Mouse (Mus musculus) kidney, embryonic 15.5 days (tissue): ENCODE measurements around the gene Zmat5. TPM values are rescaled to one million over a fixed set of nuclear protein-coding genes. Genes with fewer than 3 reads are reported as not detected.

Experiments used
- ATAC-seq: fragments of 200-750 bp; cut with Nextera tagmentation; replicated peaks from 2 replicates; pipeline ENCODE4 v1.8.0; 2017; ENCODE audit warnings: moderate TSS enrichment; ENCODE audit not compliant: low FRiP score
- H3K27ac ChIP-seq: fragments of 300-500 bp; sonication (generic); 2 replicates; pipeline ENCODE4 v1.5.1; 2015; ENCODE audit warnings: mild to moderate bottlenecking, inconsistent platforms
- H3K27me3 ChIP-seq: fragments of 300-500 bp; sonication (generic); 2 replicates; pipeline ENCODE4 v1.6.1; 2015; ENCODE audit warnings: inconsistent platforms
- H3K36me3 ChIP-seq: fragments of 300-500 bp; sonication (generic); 2 replicates; pipeline ENCODE4 v1.6.1; 2015; ENCODE audit warnings: inconsistent platforms
- H3K4me1 ChIP-seq: fragments of 300-500 bp; sonication (generic); 2 replicates; pipeline ENCODE4 v1.6.1; 2015; ENCODE audit warnings: inconsistent platforms
- H3K4me2 ChIP-seq: fragments of 300-500 bp; sonication (generic); 2 replicates; pipeline ENCODE4 v1.6.1; 2015; ENCODE audit warnings: moderate library complexity, mild to moderate bottlenecking, inconsistent platforms
- H3K4me3 ChIP-seq: fragments of 300-500 bp; sonication (generic); replicated peaks from 2 replicates; pipeline ENCODE4 v1.5.1; 2015; ENCODE audit warnings: mild to moderate bottlenecking, inconsistent platforms
- H3K9ac ChIP-seq: fragments of 300-500 bp; sonication (generic); 2 replicates; pipeline ENCODE4 v1.6.1; 2015; ENCODE audit warnings: mild to moderate bottlenecking, inconsistent platforms
- H3K9me3 ChIP-seq: fragments of 300-500 bp; sonication (generic); replicated peaks from 2 replicates; pipeline ENCODE4 v1.6.1; 2016; ENCODE audit warnings: inconsistent platforms
- WGBS: fragments of 180-500 bp; shearing (Covaris S2); methylation state at CpG from one replicate; pipeline ENCODE4 v1.1.7; 2015; ENCODE audit warnings: mixed read lengths; 5-methylcytosine and 5-hydroxymethylcytosine counted together
- polyA plus RNA-seq: library from polyadenylated mRNA; unstranded; fragments of >200 nt; fragmentation: Nextera tagmentation; extraction: Ambion mirVana; gene quantifications from 2 replicates; pipeline ENCODE4 v1.2.1, GENCODE M21; 2015

The Zmat5 gene
- polyA plus RNA-seq, 1 experiment from 2014 or later, result 71.6 TPM

DNA sequence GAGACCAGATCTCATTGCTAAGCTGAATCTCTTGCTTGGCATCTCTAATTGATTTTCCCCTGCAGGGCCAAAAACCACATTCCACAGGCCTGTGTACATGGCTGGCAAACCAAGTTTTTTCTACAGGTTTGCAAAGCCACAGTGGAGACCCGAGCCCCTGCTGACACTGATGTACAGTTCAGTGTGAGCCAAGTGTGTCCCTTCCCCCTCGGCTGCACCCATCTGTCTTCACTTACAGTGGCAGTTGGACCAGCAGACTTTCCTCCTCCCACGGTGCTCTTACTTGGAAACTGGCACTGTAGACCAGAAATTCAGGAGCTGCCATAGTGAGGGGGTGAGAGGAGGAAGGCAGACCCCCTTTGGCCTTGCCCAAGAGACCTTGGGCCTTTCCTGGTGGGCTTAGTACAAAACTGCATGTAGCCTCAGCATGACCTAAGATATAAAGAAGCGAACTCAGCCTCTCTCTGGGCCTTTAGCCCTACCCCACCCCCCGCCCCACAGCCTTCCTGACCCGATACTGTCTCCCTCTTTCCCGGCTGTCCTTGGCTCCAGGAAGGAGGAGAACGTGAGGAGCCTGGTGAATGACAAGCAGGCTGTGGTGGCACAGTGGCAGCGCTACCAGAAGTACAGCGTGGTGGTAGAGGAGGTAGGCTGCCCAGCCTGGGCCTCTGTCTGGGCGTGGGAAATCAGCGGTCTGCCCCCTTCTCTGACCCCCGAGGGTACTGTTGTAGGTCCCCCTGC is 25.6 kb upstream of the Zmat5 start:
- no peak for ATAC-seq
- H3K9ac ChIP-seq, result no peak overlapping the region
- H3K9me3 ChIP-seq, result no peaks in the 10 kb centered on the region

DNA sequence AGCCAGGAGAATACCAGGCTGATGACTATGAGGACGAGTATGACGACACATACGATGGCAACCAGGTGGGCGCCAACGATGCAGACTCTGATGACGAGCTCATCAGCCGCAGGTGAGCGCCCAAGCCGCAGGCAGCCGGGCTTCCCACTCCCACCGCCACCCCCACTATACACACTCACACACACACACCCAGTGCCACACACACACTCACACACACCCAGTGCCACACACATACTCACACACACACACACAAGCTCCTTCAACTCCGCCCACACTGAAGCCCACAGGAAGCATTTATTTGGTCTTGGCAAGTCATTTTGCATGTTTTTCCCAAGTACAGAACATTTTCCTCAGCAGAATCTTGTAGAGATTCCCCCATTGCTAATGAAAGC is 25.0 kb upstream of the Zmat5 start:
- H3K4me1 ChIP-seq, result no peaks in the 10 kb centered on the region
- 74% methylated on average over 12 of the region's 12 CpGs for WGBS
- no peaks in the 10 kb centered on the region for H3K27me3 ChIP-seq
- no peak overlapping the region for H3K9ac ChIP-seq
- H3K9me3 ChIP-seq, result no peaks in the 10 kb centered on the region
- H3K4me2 ChIP-seq, result no peak overlapping the region
- no peak overlapping the region for H3K27ac ChIP-seq
- ATAC-seq, result no peak
- H3K4me3 ChIP-seq, result no peak overlapping the region
- H3K36me3 ChIP-seq, result peaks cover 84% of the 10 kb centered on the region

More for the DNA sequence above, 25.6 kb upstream of the Zmat5 start:
- Histone ChIP-seq H3K4me3 (no peak overlapping the region), H3K27ac (no peak overlapping the region), H3K4me2 (no peak overlapping the region), H3K4me1 (no peaks in the 10 kb centered on the region), H3K36me3 (peaks cover 83% of the 10 kb centered on the region), H3K27me3 (no peaks in the 10 kb centered on the region)
- 55% methylated on average over 13 of the region's 13 CpGs for WGBS

DNA sequence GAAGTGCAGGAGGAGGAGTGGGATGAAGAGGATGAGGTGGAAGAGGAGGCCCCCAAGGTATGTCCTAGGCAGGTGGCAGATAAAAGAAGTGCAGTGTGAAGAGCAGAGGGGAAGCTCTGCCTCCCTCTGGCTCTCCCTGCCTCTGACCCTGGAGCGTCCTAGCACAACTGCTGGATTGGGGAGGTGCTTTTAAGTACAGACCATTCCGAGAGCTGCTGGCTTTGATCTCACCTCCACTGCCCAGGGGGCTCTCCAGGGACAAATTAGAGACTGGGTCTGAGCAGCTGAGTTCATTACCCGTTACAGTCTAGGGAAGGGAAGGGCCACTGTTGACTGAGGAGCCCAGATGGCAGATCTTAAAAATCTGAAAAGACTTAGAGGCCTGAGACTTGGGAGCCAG is 24.4 kb upstream of the Zmat5 start:
- peaks cover 78% of the 10 kb centered on the region for H3K36me3 ChIP-seq
- no peak overlapping the region for H3K4me3 ChIP-seq
- no peak for ATAC-seq
- no peak overlapping the region for H3K27ac ChIP-seq
- H3K27me3 ChIP-seq, result no peaks in the 10 kb centered on the region
- no peaks in the 10 kb centered on the region for H3K4me1 ChIP-seq
- H3K9me3 ChIP-seq, result no peaks in the 10 kb centered on the region
- H3K9ac ChIP-seq, result no peak overlapping the region
- 30% methylated on average over 3 of the region's 3 CpGs for WGBS
- H3K4me2 ChIP-seq, result no peak overlapping the region

DNA sequence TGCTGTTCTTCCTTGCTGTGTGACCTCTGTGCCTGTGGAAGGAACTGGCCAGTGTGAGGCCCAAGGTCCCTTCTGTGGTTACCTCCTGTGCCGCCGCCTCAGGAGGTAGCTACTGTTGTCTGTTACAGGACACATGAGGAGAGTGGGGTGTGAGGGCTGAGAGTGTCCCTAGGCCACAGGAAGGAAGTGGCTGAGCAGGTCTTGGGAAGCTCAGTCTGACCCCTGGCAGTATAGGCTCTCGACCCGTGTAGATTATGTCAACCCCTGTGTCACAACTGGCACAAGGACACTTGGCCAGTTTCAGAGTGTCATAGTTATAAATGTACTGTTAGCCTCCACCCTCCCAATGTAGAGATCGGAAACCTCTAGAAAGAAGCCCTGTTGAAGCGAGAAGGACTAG is 21.0 kb upstream of the Zmat5 start:
- Histone ChIP-seq H3K4me1 (no peaks in the 10 kb centered on the region), H3K9me3 (no peaks in the 10 kb centered on the region), H3K27ac (no peak overlapping the region), H3K36me3 (peaks cover 55% of the 10 kb centered on the region), H3K27me3 (no peaks in the 10 kb centered on the region), H3K4me3 (no peak overlapping the region), H3K4me2 (no peak overlapping the region), H3K9ac (no peak overlapping the region)
- 81% methylated on average over 6 of the region's 6 CpGs for WGBS
- ATAC-seq, result no peak

DNA sequence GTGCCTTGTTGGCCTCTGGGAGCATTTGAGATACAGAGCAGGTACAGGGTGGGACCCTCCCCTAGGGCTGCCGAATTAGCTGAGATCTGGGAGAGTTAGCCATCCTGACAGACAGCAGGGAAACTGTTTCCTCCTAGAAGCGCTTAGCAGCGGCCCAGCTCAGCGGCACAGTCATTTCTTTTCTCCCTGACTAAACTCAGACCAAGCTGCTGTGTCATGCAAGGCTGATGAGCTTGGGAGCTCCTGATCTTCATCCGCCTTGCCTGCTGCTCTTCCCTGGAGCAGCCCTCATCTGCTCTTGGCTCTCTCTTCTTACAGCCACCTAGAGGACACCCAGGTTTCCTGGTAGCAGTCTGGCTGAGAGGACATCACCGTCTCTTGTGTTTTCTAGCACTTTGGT is 20.3 kb upstream of the Zmat5 start:
- H3K27me3 ChIP-seq, result no peaks in the 10 kb centered on the region
- no peak overlapping the region for H3K27ac ChIP-seq
- H3K4me1 ChIP-seq, result no peaks in the 10 kb centered on the region
- H3K9me3 ChIP-seq, result no peaks in the 10 kb centered on the region
- H3K9ac ChIP-seq, result no peak overlapping the region
- no peak for ATAC-seq
- no peak overlapping the region for H3K4me3 ChIP-seq
- 70% methylated on average over 6 of the region's 6 CpGs for WGBS
- peaks cover 52% of the 10 kb centered on the region for H3K36me3 ChIP-seq
- H3K4me2 ChIP-seq, result no peak overlapping the region

DNA sequence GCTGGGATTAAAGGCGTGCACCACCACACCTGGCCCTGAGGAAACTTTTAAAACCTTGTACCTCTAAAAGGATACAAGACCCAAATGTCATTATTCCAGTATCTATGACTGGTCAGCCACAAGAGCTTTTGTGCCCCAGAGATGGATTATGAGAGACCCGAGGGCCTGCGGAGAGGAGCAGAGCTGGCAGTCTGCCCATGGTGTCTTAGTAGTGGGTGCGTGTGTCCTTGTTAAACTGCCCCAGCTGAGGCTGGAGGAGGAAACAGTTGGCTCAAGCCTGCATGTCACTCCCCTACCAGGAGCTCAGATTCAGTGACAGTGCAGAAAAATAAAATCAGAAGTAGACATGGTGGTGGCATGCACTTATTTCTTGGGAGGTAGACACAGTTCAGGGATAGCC is 19.4 kb upstream of the Zmat5 start:
- Histone ChIP-seq H3K9me3 (no peaks in the 10 kb centered on the region), H3K4me2 (no peak overlapping the region), H3K9ac (no peak overlapping the region), H3K27ac (no peak overlapping the region), H3K4me1 (no peaks in the 10 kb centered on the region), H3K4me3 (no peak overlapping the region), H3K36me3 (peaks cover 43% of the 10 kb centered on the region), H3K27me3 (no peaks in the 10 kb centered on the region)
- WGBS, result 79% methylated on average over 4 of the region's 4 CpGs
- no peak for ATAC-seq

DNA sequence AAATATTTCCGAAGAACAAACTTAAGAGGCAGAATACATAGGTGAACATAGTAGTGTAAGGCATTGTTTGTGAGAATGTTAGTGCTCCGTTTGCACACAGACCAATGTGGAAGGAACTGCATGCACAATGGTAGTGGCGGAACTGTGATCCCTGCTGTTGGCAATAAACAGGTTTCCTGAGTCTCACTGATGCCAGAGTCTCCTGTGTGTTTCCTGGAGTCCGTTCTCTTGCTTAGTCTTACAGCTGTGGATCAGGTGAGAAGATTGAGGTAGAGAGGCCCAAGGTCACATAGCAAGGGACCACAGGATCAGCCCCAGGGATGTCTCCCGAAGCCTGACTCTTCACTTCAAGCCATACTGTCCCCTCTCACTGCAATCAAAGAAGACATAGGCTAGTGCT is 19.0 kb upstream of the Zmat5 start:
- Histone ChIP-seq H3K9me3 (no peaks in the 10 kb centered on the region), H3K27me3 (no peaks in the 10 kb centered on the region), H3K4me2 (no peak overlapping the region), H3K36me3 (peaks cover 38% of the 10 kb centered on the region), H3K9ac (no peak overlapping the region), H3K27ac (no peak overlapping the region), H3K4me1 (no peaks in the 10 kb centered on the region), H3K4me3 (no peak overlapping the region)
- ATAC-seq, result no peak
- WGBS, result 84% methylated on average over 5 of the region's 5 CpGs

DNA sequence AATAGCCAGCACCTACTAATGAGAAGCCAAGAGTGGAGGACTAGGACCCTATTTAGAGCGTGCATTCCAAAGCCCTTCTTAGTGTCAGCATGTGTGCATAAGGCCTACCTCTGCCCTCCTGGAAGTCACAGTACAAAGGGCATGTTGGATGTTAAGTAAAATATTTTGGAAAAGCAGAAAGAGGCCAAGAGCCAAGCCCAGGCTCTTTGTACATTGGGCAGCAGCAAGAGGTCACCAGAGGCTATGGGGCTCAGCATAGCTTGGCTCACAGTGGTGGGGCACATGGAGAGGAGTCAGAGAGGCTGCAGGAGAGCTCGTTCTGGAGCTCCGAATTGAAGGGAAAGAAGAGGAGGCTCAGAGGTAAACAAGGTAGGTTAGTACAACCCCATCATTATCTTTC is 17.5 kb upstream of the Zmat5 start:
- no peaks in the 10 kb centered on the region for H3K4me1 ChIP-seq
- no peak overlapping the region for H3K4me2 ChIP-seq
- H3K4me3 ChIP-seq, result no peak overlapping the region
- no peak overlapping the region for H3K27ac ChIP-seq
- H3K9me3 ChIP-seq, result no peaks in the 10 kb centered on the region
- H3K36me3 ChIP-seq, result peaks cover 23% of the 10 kb centered on the region
- no peaks in the 10 kb centered on the region for H3K27me3 ChIP-seq
- no peak for ATAC-seq
- WGBS, result 70% methylated on average over 3 of the region's 3 CpGs
- no peak overlapping the region for H3K9ac ChIP-seq

DNA sequence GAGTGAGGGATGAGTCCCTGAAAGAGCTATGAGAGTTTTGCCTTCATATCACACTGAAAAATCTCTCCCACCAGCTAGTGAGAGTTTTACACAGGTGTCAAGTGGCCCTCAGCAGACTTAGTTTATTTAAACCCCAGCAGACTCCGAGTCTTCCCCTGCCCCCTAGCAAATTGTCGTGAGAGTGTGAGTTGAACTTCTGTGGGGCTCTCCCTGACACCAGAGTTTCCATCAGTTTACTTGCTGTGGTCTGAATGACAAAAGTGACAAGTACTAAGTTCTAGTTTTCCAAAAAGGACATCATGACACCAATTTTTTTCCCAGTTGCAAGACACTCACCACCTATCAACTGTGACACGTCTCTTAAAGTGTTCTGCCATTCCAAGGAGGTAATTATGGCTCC is 16.6 kb upstream of the Zmat5 start:
- WGBS, result 19% methylated on average over 3 of the region's 3 CpGs
- no peak overlapping the region for H3K27ac ChIP-seq
- no peak overlapping the region for H3K4me3 ChIP-seq
- H3K36me3 ChIP-seq, result peaks cover 15% of the 10 kb centered on the region
- no peaks in the 10 kb centered on the region for H3K4me1 ChIP-seq
- H3K27me3 ChIP-seq, result no peaks in the 10 kb centered on the region
- ATAC-seq, result no peak
- H3K9me3 ChIP-seq, result no peaks in the 10 kb centered on the region
- no peak overlapping the region for H3K4me2 ChIP-seq
- no peak overlapping the region for H3K9ac ChIP-seq

DNA sequence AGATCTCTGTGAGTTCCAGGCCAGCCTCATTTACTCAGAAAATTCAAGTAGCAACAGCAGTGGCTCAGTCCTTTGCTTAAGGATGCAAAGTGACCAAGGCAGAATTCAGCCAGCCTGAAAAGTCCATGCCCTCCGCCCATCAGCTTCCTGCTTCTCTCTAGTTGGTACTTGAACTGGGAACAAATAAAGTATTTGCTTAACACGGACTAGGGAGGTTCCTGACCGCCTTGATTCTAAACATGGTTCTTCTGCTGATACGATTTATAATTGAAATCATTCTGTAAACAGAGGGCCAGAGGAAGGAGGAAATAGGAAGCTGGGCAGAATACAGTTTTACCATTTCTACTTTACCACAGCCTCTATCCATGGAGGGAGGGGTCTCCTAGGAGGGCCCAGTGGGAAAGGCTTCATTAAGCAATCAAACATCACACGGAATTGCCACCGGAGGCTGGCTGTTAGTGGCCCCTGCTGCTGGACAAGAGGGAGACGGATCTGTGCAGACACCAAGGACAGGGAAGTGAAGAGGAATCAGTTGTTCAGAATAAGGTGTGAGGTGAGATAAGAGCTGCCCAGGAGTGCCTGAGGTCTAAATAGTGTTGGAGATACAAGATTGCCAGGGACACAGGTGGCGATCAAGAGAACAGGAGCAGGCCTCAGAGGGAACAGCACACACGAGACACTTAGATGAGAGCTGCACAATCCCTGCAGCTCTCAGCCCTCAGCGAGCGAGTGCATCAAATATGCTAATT is 15.7 kb upstream of the Zmat5 start:
- Histone ChIP-seq H3K36me3 (peaks cover 5% of the 10 kb centered on the region), H3K27ac (no peak overlapping the region), H3K4me3 (no peak overlapping the region), H3K9ac (no peak overlapping the region), H3K9me3 (no peaks in the 10 kb centered on the region), H3K27me3 (no peaks in the 10 kb centered on the region), H3K4me2 (no peak overlapping the region), H3K4me1 (no peaks in the 10 kb centered on the region)
- no peak for ATAC-seq
- 46% methylated on average over 11 of the region's 11 CpGs for WGBS

DNA sequence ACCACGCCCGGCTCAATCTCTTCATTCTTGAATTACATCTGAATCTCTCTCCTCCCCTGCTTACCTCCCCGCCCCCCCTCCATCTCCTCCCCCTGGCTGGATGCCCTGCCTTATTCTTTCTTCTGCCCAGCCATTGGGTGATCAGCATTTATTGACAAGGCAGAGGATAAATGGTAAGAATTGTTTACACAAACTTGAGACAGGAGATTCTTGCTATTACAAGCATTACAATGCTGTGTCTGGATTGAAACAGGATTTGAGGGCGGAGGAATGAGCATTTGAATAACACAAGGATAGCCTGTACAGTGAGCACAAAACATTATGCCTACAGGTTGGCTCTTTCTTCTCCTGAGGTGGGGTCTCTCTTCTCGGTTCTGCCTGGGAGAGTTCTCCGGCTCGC is 14.1 kb upstream of the Zmat5 start:
- H3K36me3 ChIP-seq, result no peaks in the 10 kb centered on the region
- no peak for ATAC-seq
- no peaks in the 10 kb centered on the region for H3K27me3 ChIP-seq
- H3K4me1 ChIP-seq, result no peaks in the 10 kb centered on the region
- H3K4me3 ChIP-seq, result no peak overlapping the region
- H3K4me2 ChIP-seq, result no peak overlapping the region
- 73% methylated on average over 7 of the region's 7 CpGs for WGBS
- no peak overlapping the region for H3K27ac ChIP-seq
- H3K9ac ChIP-seq, result no peak overlapping the region
- H3K9me3 ChIP-seq, result 0 out of 2 replicates have a peak, but pooled peaks cover 7% of the 10 kb centered on the region

DNA sequence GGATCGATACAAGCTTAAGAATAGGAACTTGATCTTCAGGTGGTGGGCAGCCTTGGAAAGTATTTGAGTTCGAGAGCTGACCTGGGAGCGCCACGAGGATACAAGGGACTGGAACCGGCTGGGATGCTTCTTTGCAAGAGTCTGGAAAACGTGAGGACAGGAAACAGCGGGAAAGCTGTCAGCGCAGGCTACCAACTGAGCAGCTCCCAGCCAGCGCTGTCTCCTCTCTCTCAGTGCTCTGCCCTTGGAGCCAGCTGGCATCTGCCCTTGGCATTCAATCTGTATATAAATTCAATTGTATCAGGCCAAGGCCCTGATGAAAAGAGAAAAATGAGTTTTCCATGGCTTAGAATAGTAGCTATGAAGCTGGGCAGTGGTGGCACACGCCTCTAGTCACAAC is 13.3 kb upstream of the Zmat5 start:
- Histone ChIP-seq H3K4me3 (no peak overlapping the region), H3K4me1 (no peaks in the 10 kb centered on the region), H3K36me3 (no peaks in the 10 kb centered on the region), H3K9ac (no peak overlapping the region), H3K27me3 (no peaks in the 10 kb centered on the region), H3K27ac (no peak overlapping the region), H3K9me3 (0 out of 2 replicates have a peak, but pooled peaks cover 7% of the 10 kb centered on the region), H3K4me2 (no peak overlapping the region)
- ATAC-seq, result no peak
- 66% methylated on average over 10 of the region's 10 CpGs for WGBS
